Mouse (Mus musculus): ENCODE data around the gene Mki67. TPM values are rescaled to one million over a fixed set of nuclear protein-coding genes. Genes with fewer than 3 reads are reported as not detected.

Gene Mki67
- total and polyA plus RNA-seq, 3 experiments = 88.6 to 401 (median 271) TPM

DNA sequence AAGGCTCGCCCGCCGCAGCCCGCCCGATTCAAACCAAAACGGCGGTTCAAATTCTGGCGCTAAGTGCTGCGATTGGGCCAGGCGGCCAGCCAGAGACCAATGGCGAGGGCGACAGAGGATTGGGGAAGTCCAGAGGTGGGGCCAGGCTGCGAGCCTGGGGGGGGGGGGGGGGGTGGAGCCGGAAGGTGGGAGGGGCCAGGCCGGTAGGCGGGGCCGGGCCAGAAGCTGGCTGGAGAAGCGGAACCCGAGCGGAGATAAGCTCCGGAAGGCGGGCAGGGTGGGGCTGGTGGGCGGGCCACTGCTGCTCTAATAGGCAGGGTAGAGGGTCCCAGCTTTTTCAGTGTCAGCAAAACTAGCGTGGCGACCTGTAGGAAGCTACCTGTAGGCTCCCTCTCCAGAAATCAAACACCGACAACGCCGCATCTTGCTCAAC lies 300 bp upstream of the Mki67 start (continued):
- TF ChIP-seq POLR2A (IDR thresholded peaks at IDR 0.05; ENCODE audit: control insufficient read depth in 1 of 2, insufficient read depth in 1 of 2, low read depth in 1 of 2, low read length in 2 of 2, poor library complexity in 1 of 2) (peak in 1 of 2 experiments; percentile 80; a peak in 2 of 4 replicates), MAFK (IDR thresholded peaks at IDR 0.05; ENCODE audit: borderline replicate concordance, low read depth, low read length) (peak; percentile 89), TBP (IDR thresholded peaks at IDR 0.05; ENCODE audit: low read depth, low read length) (peak; percentile 84)

DNA sequence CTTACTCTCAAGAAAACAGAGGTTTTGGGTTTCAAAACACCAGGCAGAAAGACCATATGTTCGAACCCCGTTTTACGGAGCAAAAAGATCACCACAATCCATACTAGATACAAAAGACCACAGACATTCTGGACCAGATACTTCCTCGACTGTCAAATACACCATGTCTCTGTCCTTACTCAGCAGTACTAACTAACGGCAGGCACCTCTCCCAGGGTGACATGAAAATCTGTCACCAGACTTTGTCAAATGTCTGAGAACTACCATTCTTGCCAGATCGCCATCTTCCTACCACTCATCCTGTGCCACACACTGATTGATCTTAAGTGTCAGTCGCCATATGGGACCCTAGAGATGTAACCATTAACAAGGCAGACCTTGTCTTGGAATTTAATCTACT lies 995 bp downstream of the Mki67 start:
- no peaks in the 10 kb centered on the region for H3K27me3 ChIP-seq (ENCODE audit: control insufficient read depth in 1 of 2, insufficient read depth in 2 of 2, low read length in 2 of 2)
- no peaks in the 10 kb centered on the region for H3K9me3 ChIP-seq (replicated peaks; ENCODE audit: insufficient read depth, low read length)
- H3K36me3 ChIP-seq (ENCODE audit: control insufficient read depth in 1 of 2, insufficient read depth in 2 of 2, low read length in 2 of 2) = peaks cover 22 to 32% of the 10 kb centered on the region in 2 experiments
- DNase-seq (ENCODE audit: low read depth, low spot score) = peak; percentile 54
- peaks cover 54% of the 10 kb centered on the region for H3K79me2 ChIP-seq (ENCODE audit: control insufficient read depth, insufficient read depth, low read length, poor library complexity)
- peak overlapping the region; percentile 92 for H3K27ac ChIP-seq (ENCODE audit: control insufficient read depth, low read depth, low read length)
- TF ChIP-seq EP300 (IDR thresholded peaks at IDR 0.05; ENCODE audit: low read depth in 1 of 2, low read length in 2 of 2) = no peak
- peak; percentile 40; the same call in 1 of the 2 replicates for TF ChIP-seq SIN3A (IDR thresholded peaks at IDR 0.05; ENCODE audit: low read length)
- TF ChIP-seq ZMIZ1 (IDR thresholded peaks at IDR 0.05; ENCODE audit: low read depth, low read length) = 0 out of 2 replicates have a peak, but pooled peaks have one; percentile 29
- no peak for TF ChIP-seq USF1 (IDR thresholded peaks at IDR 0.05; ENCODE audit: low read depth, low read length)
- peak; percentile 36; the same call in 1 of the 2 replicates for TF ChIP-seq MXI1 (IDR thresholded peaks at IDR 0.05; ENCODE audit: low read depth, low read length)
- TF ChIP-seq MYC (IDR thresholded peaks at IDR 0.05; ENCODE audit: low read depth, low read length) = 0 out of 2 replicates have a peak, but pooled peaks have one; percentile 4
- peaks cover 7% of the 10 kb centered on the region in 2 experiments; a peak in 3 of 4 replicates for H3K4me1 ChIP-seq (ENCODE audit: control insufficient read depth in 1 of 2, insufficient read depth in 2 of 2, low read length in 2 of 2)
- peak overlapping the region; percentile 87 to 92 for H3K4me3 ChIP-seq (ENCODE audit: control insufficient read depth in 1 of 2, insufficient read depth in 1 of 2, low read depth in 2 of 2, low read length in 2 of 2)
- H3K9ac ChIP-seq (ENCODE audit: control insufficient read depth, low read depth, low read length, poor library complexity, severe bottlenecking) = peak overlapping the region; percentile 99

DNA sequence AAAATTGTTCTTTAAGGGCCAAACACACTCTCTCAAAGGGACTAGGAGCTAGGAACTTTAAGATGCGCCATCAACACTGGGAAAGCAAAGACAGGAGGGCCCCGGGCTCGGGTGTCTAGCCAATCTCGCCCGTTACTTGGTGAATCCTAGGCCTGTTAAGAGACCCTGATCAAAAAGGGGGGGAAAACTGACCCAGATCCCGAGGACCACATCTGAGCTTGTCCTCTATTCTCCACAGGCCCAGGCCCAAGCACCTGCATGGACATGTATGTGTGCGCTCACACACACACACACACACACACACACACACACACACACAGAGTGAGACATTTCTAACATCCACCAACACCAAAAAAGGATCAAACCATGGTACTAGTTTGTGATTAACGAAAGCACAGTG lies 2.8 kb downstream of the Mki67 start:
- no peaks in the 10 kb centered on the region for H3K9me3 ChIP-seq (replicated peaks; ENCODE audit: insufficient read depth, low read length)
- H3K36me3 ChIP-seq (ENCODE audit: control insufficient read depth in 1 of 2, insufficient read depth in 2 of 2, low read length in 2 of 2) = peaks cover 34 to 41% of the 10 kb centered on the region in 2 experiments
- H3K27ac ChIP-seq (ENCODE audit: control insufficient read depth, low read depth, low read length) = no peak overlapping the region
- peaks cover 62% of the 10 kb centered on the region for H3K79me2 ChIP-seq (ENCODE audit: control insufficient read depth, insufficient read depth, low read length, poor library complexity)
- H3K27me3 ChIP-seq (ENCODE audit: control insufficient read depth in 1 of 2, insufficient read depth in 2 of 2, low read length in 2 of 2) = no peaks in the 10 kb centered on the region
- H3K4me1 ChIP-seq (ENCODE audit: control insufficient read depth in 1 of 2, insufficient read depth in 2 of 2, low read length in 2 of 2) = peaks cover 7% of the 10 kb centered on the region in 2 experiments; a peak in 3 of 4 replicates
- DNase-seq (ENCODE audit: low read depth, low spot score) = no peak
- H3K4me3 ChIP-seq (ENCODE audit: control insufficient read depth in 1 of 2, insufficient read depth in 1 of 2, low read depth in 2 of 2, low read length in 2 of 2) = peak overlapping the region; percentile 62 to 87
- no peak for TF ChIP-seq RAD21 (IDR thresholded peaks at IDR 0.05; ENCODE audit: low read depth, low read length)
- TF ChIP-seq CHD1 (IDR thresholded peaks at IDR 0.05; ENCODE audit: low read depth, low read length) = 0 out of 2 replicates have a peak, but pooled peaks have one; percentile 9
- 0 out of 2 replicates have a peak, but pooled peaks have one; percentile 33 for TF ChIP-seq MXI1 (IDR thresholded peaks at IDR 0.05; ENCODE audit: low read depth, low read length)
- TF ChIP-seq ZC3H11A (IDR thresholded peaks at IDR 0.05; ENCODE audit: low read depth, low read length) = no peak
- no peak for TF ChIP-seq HCFC1 (IDR thresholded peaks at IDR 0.05; ENCODE audit: low read depth, low read length)
- 0 out of 2 replicates have a peak, but pooled peaks have one; percentile 34 for TF ChIP-seq POLR2AphosphoS2 (IDR thresholded peaks at IDR 0.05; ENCODE audit: low read length)
- no peak for TF ChIP-seq TAL1 (IDR thresholded peaks at IDR 0.05; ENCODE audit: low read length)
- TF ChIP-seq ZNF384 (IDR thresholded peaks at IDR 0.05; ENCODE audit: low read depth, low read length) = no peak
- H3K9ac ChIP-seq (ENCODE audit: control insufficient read depth, low read depth, low read length, poor library complexity, severe bottlenecking) = peak overlapping the region; percentile 99

Data from MEL (cell line).